Mouse (Mus musculus): ENCODE measurements around the gene Fsd2. TPM values are rescaled to one million over a fixed set of nuclear protein-coding genes. Genes with fewer than 3 reads are reported as not detected.

Gene Fsd2
- polyA plus RNA-seq, 1 experiment from 2014 or later: 0.59 TPM

GRCm38 (mm10) chr7:81570752-81571107 lies 4.0 kb upstream of the Fsd2 start:
- Histone ChIP-seq H3K4me3 (ENCODE audit: low read depth, low read length) (peak overlapping the region; percentile 92), H3K36me3 (ENCODE audit: control insufficient read depth, insufficient read depth) (peaks cover 5% of the 10 kb centered on the region; the same call in 1 of the 2 replicates), H3K4me2 (ENCODE audit: low read depth, low read length) (peak overlapping the region; percentile 50), H3K27ac (ENCODE audit: low read length) (no peak overlapping the region), H3K4me1 (ENCODE audit: control insufficient read depth, low read depth, low read length) (peaks cover 14% of the 10 kb centered on the region), H3K9ac (ENCODE audit: low read depth, low read length) (no peak overlapping the region), H3K9me3 (replicated peaks; ENCODE audit: control insufficient read depth, low read length) (no peaks in the 10 kb centered on the region), H3K27me3 (ENCODE audit: control insufficient read depth, insufficient read depth, low read depth, low read length) (no peaks in the 10 kb centered on the region)
- WGBS (ENCODE audit: insufficient replicate concordance): 4% methylated on average over 5 of the region's 5 CpGs
- no peak; the same call in 1 of the 2 replicates for ATAC-seq (ENCODE audit: low read depth)

GRCm38 (mm10) chr7:81570271-81570670 lies 3.5 kb upstream of the Fsd2 start:
- H3K36me3 ChIP-seq (ENCODE audit: control insufficient read depth, insufficient read depth): peaks cover 5% of the 10 kb centered on the region; the same call in 1 of the 2 replicates
- H3K4me1 ChIP-seq (ENCODE audit: control insufficient read depth, low read depth, low read length): peaks cover 14% of the 10 kb centered on the region
- ATAC-seq (ENCODE audit: low read depth): no peak
- WGBS (ENCODE audit: insufficient replicate concordance): 84% methylated on average over 3 of the region's 3 CpGs
- H3K4me2 ChIP-seq (ENCODE audit: low read depth, low read length): no peak overlapping the region
- no peaks in the 10 kb centered on the region for H3K27me3 ChIP-seq (ENCODE audit: control insufficient read depth, insufficient read depth, low read depth, low read length)
- no peak overlapping the region for H3K4me3 ChIP-seq (ENCODE audit: low read depth, low read length)
- no peak overlapping the region for H3K9ac ChIP-seq (ENCODE audit: low read depth, low read length)
- no peaks in the 10 kb centered on the region for H3K9me3 ChIP-seq (replicated peaks; ENCODE audit: control insufficient read depth, low read length)
- H3K27ac ChIP-seq (ENCODE audit: low read length): no peak overlapping the region

- peaks cover 14% of the 10 kb centered on the region for H3K4me1 ChIP-seq (ENCODE audit: control insufficient read depth, low read depth, low read length)
- H3K4me2 ChIP-seq (ENCODE audit: low read depth, low read length): no peak overlapping the region
- WGBS (ENCODE audit: insufficient replicate concordance): 84% methylated on average over 1 of the region's 1 CpGs
- no peaks in the 10 kb centered on the region for H3K27me3 ChIP-seq (ENCODE audit: control insufficient read depth, insufficient read depth, low read depth, low read length)
- no peaks in the 10 kb centered on the region for H3K9me3 ChIP-seq (replicated peaks; ENCODE audit: control insufficient read depth, low read length)
- peaks cover under 1% of the 10 kb centered on the region; the same call in 1 of the 2 replicates for H3K36me3 ChIP-seq (ENCODE audit: control insufficient read depth, insufficient read depth)
- no peak overlapping the region for H3K9ac ChIP-seq (ENCODE audit: low read depth, low read length)
- H3K27ac ChIP-seq (ENCODE audit: low read length): no peak overlapping the region
- no peak for ATAC-seq (ENCODE audit: low read depth)
- H3K4me3 ChIP-seq (ENCODE audit: low read depth, low read length): no peak overlapping the region
Observed at GRCm38 (mm10) chr7:81569851-81570250, 3.1 kb upstream of the Fsd2 start.

- Histone ChIP-seq H3K27me3 (ENCODE audit: control insufficient read depth, insufficient read depth, low read depth, low read length) (no peaks in the 10 kb centered on the region), H3K27ac (ENCODE audit: low read length) (no peak overlapping the region), H3K4me2 (ENCODE audit: low read depth, low read length) (no peak overlapping the region), H3K4me1 (ENCODE audit: control insufficient read depth, low read depth, low read length) (no peaks in the 10 kb centered on the region; the same call in 1 of the 2 replicates), H3K36me3 (ENCODE audit: control insufficient read depth, insufficient read depth) (no peaks in the 10 kb centered on the region), H3K4me3 (ENCODE audit: low read depth, low read length) (no peak overlapping the region), H3K9ac (ENCODE audit: low read depth, low read length) (no peak overlapping the region), H3K9me3 (replicated peaks; ENCODE audit: control insufficient read depth, low read length) (no peaks in the 10 kb centered on the region)
- 68% methylated on average over 5 of the region's 5 CpGs for WGBS (ENCODE audit: insufficient replicate concordance)
- ATAC-seq (ENCODE audit: low read depth): no peak
Observed at GRCm38 (mm10) chr7:81567396-81567795, 652 bp upstream of the Fsd2 start.

- H3K27me3 ChIP-seq (ENCODE audit: control insufficient read depth, insufficient read depth, low read depth, low read length): no peaks in the 10 kb centered on the region
- H3K9me3 ChIP-seq (replicated peaks; ENCODE audit: control insufficient read depth, low read length): no peaks in the 10 kb centered on the region
- no peak overlapping the region for H3K9ac ChIP-seq (ENCODE audit: low read depth, low read length)
- H3K27ac ChIP-seq (ENCODE audit: low read length): no peak overlapping the region
- H3K4me2 ChIP-seq (ENCODE audit: low read depth, low read length): no peak overlapping the region
- 31% methylated on average over 4 of the region's 4 CpGs for WGBS (ENCODE audit: insufficient replicate concordance)
- H3K4me1 ChIP-seq (ENCODE audit: control insufficient read depth, low read depth, low read length): no peaks in the 10 kb centered on the region
- no peak overlapping the region for H3K4me3 ChIP-seq (ENCODE audit: low read depth, low read length)
- ATAC-seq (ENCODE audit: low read depth): no peak
- no peaks in the 10 kb centered on the region for H3K36me3 ChIP-seq (ENCODE audit: control insufficient read depth, insufficient read depth)
Observed at GRCm38 (mm10) chr7:81566332-81566731, 412 bp downstream of the Fsd2 start.

GRCm38 (mm10) chr7:81565381-81566055 lies 1.2 kb downstream of the Fsd2 start:
- Histone ChIP-seq H3K27me3 (ENCODE audit: control insufficient read depth, insufficient read depth, low read depth, low read length) (no peaks in the 10 kb centered on the region), H3K27ac (ENCODE audit: low read length) (no peak overlapping the region), H3K4me3 (ENCODE audit: low read depth, low read length) (no peak overlapping the region), H3K36me3 (ENCODE audit: control insufficient read depth, insufficient read depth) (no peaks in the 10 kb centered on the region), H3K9me3 (replicated peaks; ENCODE audit: control insufficient read depth, low read length) (no peaks in the 10 kb centered on the region), H3K9ac (ENCODE audit: low read depth, low read length) (no peak overlapping the region), H3K4me1 (ENCODE audit: control insufficient read depth, low read depth, low read length) (no peaks in the 10 kb centered on the region), H3K4me2 (ENCODE audit: low read depth, low read length) (no peak overlapping the region)
- WGBS (ENCODE audit: insufficient replicate concordance): 61% methylated on average over 7 of the region's 7 CpGs
- ATAC-seq (ENCODE audit: low read depth): no peak

GRCm38 (mm10) chr7:81564766-81565165 lies 2.0 kb downstream of the Fsd2 start:
- Histone ChIP-seq H3K9me3 (replicated peaks; ENCODE audit: control insufficient read depth, low read length) (no peaks in the 10 kb centered on the region), H3K4me2 (ENCODE audit: low read depth, low read length) (no peak overlapping the region), H3K27ac (ENCODE audit: low read length) (no peak overlapping the region), H3K9ac (ENCODE audit: low read depth, low read length) (no peak overlapping the region), H3K27me3 (ENCODE audit: control insufficient read depth, insufficient read depth, low read depth, low read length) (no peaks in the 10 kb centered on the region), H3K4me1 (ENCODE audit: control insufficient read depth, low read depth, low read length) (no peaks in the 10 kb centered on the region), H3K36me3 (ENCODE audit: control insufficient read depth, insufficient read depth) (no peaks in the 10 kb centered on the region), H3K4me3 (ENCODE audit: low read depth, low read length) (no peak overlapping the region)
- no peak for ATAC-seq (ENCODE audit: low read depth)
- 61% methylated on average over 7 of the region's 7 CpGs for WGBS (ENCODE audit: insufficient replicate concordance)

- Histone ChIP-seq H3K4me2 (ENCODE audit: low read depth, low read length) (no peak overlapping the region), H3K27ac (ENCODE audit: low read length) (no peak overlapping the region), H3K27me3 (ENCODE audit: control insufficient read depth, insufficient read depth, low read depth, low read length) (no peaks in the 10 kb centered on the region), H3K4me3 (ENCODE audit: low read depth, low read length) (no peak overlapping the region), H3K9me3 (replicated peaks; ENCODE audit: control insufficient read depth, low read length) (no peaks in the 10 kb centered on the region), H3K9ac (ENCODE audit: low read depth, low read length) (no peak overlapping the region), H3K4me1 (ENCODE audit: control insufficient read depth, low read depth, low read length) (no peaks in the 10 kb centered on the region), H3K36me3 (ENCODE audit: control insufficient read depth, insufficient read depth) (no peaks in the 10 kb centered on the region)
- ATAC-seq (ENCODE audit: low read depth): no peak
- 37% methylated on average over 4 of the region's 4 CpGs for WGBS (ENCODE audit: insufficient replicate concordance)
Observed at GRCm38 (mm10) chr7:81563506-81564015, 3.2 kb downstream of the Fsd2 start.

GRCm38 (mm10) chr7:81561211-81561610 lies 5.5 kb downstream of the Fsd2 start:
- H3K27me3 ChIP-seq (ENCODE audit: control insufficient read depth, insufficient read depth, low read depth, low read length): no peaks in the 10 kb centered on the region
- no peaks in the 10 kb centered on the region for H3K4me1 ChIP-seq (ENCODE audit: control insufficient read depth, low read depth, low read length)
- no peak for ATAC-seq (ENCODE audit: low read depth)
- H3K4me2 ChIP-seq (ENCODE audit: low read depth, low read length): no peak overlapping the region
- 71% methylated on average over 5 of the region's 5 CpGs for WGBS (ENCODE audit: insufficient replicate concordance)
- H3K36me3 ChIP-seq (ENCODE audit: control insufficient read depth, insufficient read depth): no peaks in the 10 kb centered on the region
- H3K27ac ChIP-seq (ENCODE audit: low read length): no peak overlapping the region
- no peak overlapping the region for H3K4me3 ChIP-seq (ENCODE audit: low read depth, low read length)
- H3K9ac ChIP-seq (ENCODE audit: low read depth, low read length): no peak overlapping the region
- no peaks in the 10 kb centered on the region for H3K9me3 ChIP-seq (replicated peaks; ENCODE audit: control insufficient read depth, low read length)
